Mouse (Mus musculus): Measurements from ENCODE around the gene Ccrl2. TPM values are rescaled to one million over a fixed set of nuclear protein-coding genes. Genes with fewer than 3 reads are reported as not detected.

Ccrl2 gene
- total RNA-seq, 4 experiments from 2014 or later = 4.4 to 10.9 (median 5.2) TPM

Other genes with a start within 250 kb of the Ccrl2 start
- gene Prss44, start 243.5 kb downstream of the Ccrl2 start, total RNA-seq (2022) = not detected
- gene Prss43, start 230.8 kb downstream of the Ccrl2 start, total RNA-seq (2022) = not detected
- gene Prss45, start 222.9 kb downstream of the Ccrl2 start, total RNA-seq (2022) = not detected
- not detected for gene Prss46, start 213.0 kb downstream of the Ccrl2 start, total RNA-seq (2022)
- not detected for gene Prss50, start 199.6 kb downstream of the Ccrl2 start, total RNA-seq (2022)
- 1 to 10 TPM; 2.6 to 3.2 (median 2.9) TPM for gene Als2cl, start 177.6 kb downstream of the Ccrl2 start, total RNA-seq (2022)
- under 1 TPM; 0.41 to 0.81 (median 0.64) TPM for gene Tmie, start 177.4 kb downstream of the Ccrl2 start, total RNA-seq (2022)
- 1 to 10 TPM in 2 of 4 experiments, under 1 TPM in 2; 0.65 to 2.2 (median 0.90) TPM for gene Fam240a, start 140.7 kb downstream of the Ccrl2 start, total RNA-seq (2022)
- gene Tdgf1, start 111.4 kb downstream of the Ccrl2 start, total RNA-seq (2022) = not detected
- gene Lrrc2, start 106.0 kb downstream of the Ccrl2 start, total RNA-seq (2022) = 100 to 1,000 TPM in 1 of 4 experiments, 10 to 100 TPM in 3; 84.4 to 106 (median 97.6) TPM
- gene Rtp3, start 66.9 kb downstream of the Ccrl2 start, total RNA-seq (2022) = 1 to 10 TPM in 1 of 4 experiments, under 1 TPM in 3; 0.60 to 1.2 (median 0.76) TPM
- not detected for gene Ltf, start 38.2 kb downstream of the Ccrl2 start, total RNA-seq (2022)
- 10 to 100 TPM; 60.4 to 79.8 (median 70.3) TPM for gene Lrrfip2, start 60.1 kb upstream of the Ccrl2 start, total RNA-seq (2022)
- gene Mlh1, start 214.3 kb upstream of the Ccrl2 start, total RNA-seq (2022) = 1 to 10 TPM; 2.7 to 5.6 (median 3.8) TPM
- gene Epm2aip1, start 214.4 kb upstream of the Ccrl2 start, total RNA-seq (2022) = 10 to 100 TPM; 17.2 to 23.4 (median 22.3) TPM

Measured in gastrocnemius, adult 8-10 months (tissue).